Mouse (Mus musculus) erythroblast, adult 5-6 weeks (primary cell): ENCODE data around the gene Ptch1. TPM values are rescaled to one million over a fixed set of nuclear protein-coding genes. Genes with fewer than 3 reads are reported as not detected.

Source experiments
- ATAC-seq: replicated peaks from 2 replicates; pipeline ENCODE4 v1.8.0; 2016; ENCODE audit warnings: moderate number of reproducible peaks, mild to moderate bottlenecking, moderate TSS enrichment, inconsistent platforms; ENCODE audit not compliant: poor library complexity, low FRiP score, severe bottlenecking
- total RNA-seq, 2 experiments: library from RNA; stranded (forward) in 1 of 2; stranded (reverse) in 1 of 2; fragments of 150-400 nt in 1 of 2; fragments of 200-764, 138-1000 nt in 1 of 2; gene quantifications; 2 replicates each; pipeline versions ENCODE4 v1.2.3 to v1.2.4; 2015 to 2017; ENCODE audit warnings: low replicate concordance in 2 of 2

Ptch1 gene
- total RNA-seq, 2 experiments from 2014 or later: 2.5 TPM

DNA sequence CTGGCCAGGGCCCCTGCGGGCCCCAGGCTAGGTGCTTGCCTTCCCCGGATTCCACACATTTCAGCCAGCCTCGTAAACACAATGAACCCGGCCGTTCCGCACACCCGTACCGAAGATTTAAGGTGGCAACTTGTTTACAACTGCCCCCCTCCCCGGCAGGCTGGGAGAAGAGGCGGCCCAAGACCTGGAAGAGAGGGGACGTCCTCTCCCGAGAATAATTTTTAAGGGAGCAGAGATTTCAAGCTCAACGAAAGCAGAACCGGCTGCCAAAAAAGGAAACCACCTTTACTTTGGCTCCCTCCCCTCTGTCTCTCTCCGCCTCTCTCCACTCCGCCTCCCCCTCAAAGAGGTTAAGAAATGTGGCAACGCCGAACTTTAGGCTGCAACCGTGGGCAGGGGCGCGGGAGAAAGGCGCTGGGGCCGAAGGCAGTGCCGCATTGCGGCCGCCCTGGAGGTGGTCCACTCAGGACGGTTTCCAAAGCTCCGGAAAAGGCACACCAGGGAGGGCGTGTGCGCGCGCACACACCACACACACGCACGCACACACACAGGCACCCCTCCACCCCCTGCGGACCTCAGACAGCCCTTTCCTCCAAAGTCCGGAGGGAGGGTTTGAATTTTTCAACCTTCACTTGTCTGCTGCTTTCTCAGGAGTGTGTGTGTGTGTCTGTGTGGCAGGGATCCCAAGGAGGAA is 8.6 kb downstream of the Ptch1 start:
- peak; percentile 29; the same call in 1 of the 2 replicates for ATAC-seq

DNA sequence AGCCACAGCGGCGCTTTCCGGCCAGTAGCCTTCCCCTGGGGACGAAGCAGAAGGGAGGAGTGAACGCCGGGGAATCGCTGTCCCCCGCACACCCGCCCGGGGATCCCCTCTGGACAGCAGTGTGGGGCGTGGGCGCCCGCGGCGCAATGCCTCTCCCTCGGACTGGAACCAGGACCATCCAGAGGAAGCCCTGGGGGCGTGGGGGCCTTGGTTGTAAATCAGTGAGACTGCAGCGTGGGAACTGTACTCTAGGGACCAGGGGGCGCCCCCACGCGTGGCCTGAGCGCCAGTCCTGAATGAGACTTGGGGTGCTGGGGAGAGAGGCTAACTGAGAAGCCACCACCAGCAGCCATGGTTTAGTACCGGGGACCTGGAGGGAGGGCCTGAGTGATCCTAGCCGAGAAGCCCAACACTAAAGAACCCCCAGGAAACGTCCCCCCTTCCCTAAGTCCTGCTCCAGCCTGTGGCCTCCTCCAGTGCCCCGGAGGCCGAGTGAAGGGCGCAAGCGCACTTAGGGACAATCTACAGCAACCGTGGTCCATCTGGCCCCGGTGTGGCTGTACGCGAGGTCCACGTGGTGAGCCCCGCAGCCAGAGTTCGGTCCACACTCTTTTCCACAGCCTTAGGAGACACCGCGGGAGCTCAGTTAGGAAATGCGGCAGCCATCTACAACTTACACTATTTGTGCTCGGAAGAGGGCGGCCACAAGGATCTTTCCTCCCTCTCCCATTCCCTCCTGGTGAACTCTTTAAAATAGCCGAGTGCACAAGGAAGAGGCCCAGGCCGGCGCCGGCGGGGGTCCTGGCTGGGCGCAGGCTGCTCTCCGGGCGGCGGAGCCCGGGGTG is 9.4 kb downstream of the Ptch1 start:
- no peak for ATAC-seq

DNA sequence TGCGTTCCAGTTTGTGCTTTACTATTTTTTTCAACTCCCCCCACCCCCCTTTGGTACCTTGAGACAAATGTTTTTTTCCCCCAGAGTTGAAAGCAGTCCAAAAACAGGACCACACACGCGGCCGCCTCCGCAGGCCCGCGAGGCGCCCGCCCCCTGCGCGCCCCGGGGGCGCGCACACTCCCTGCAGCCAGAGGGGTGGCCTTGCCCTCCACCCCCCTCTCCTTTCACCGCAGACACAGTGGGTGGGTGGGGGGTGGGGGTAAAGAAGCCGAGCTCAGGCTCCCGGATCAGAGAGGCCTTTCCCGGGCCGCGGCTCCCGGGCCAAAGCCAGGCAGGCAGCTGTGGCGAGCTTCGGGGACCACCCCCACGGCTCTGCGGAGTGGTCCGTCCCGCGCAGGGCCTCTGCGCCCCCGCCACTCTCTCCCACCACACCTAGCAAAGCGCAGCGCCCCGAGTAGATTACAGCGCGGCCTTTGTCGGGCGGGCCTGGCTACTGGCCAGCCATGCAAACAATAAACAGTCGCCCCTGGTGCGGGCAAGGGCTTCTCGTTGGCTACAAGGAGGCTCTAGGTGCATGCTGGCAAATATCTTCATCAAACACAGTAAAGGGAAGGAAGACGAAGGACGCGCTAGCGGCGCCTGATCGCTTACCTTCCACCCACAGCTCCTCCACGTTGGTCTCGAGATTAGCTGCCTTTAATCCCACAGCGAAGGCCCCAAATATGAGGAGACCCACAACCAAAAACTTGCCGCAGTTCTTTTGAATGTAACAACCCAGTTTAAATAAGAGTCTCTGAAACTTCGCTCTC is 10.2 kb downstream of the Ptch1 start:
- ATAC-seq: no peak

DNA sequence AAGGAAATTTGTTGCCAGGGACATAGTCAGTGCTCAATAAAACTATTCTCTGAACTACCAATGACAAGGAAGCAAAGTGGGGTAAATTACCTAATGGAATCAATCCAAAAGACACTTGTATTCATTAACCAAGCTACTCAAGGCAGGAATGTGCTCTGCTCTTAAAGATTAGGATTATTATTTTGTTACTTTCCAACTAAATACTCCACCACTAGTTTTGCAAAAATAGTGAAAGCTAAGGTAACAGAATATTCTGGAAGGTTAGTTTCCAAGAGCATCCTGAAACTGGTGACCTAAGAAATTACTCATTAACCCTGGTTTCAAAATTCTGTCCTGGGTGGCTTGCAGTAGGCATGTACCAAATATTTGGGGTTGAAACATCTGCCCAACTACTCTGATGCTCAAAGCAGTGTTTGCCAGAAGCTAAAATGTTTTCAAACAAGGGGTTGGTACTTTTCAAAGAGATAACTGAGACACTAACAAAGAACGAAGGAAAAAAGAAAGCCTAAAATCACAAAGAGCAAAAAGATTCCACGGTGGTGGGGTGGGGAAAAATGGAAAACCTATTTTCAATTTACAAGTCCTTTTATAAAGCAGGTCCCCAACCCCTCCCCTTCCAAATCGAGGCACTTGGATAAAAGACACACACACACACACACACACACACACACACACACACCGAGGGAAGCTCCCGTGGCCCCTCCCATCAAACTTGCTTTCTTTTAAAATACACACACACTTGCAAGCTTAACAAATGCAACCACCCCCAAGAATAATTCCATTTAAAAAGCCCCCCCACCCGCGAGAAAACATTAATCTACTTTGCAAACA is 11.0 kb downstream of the Ptch1 start:
- no peak for ATAC-seq

DNA sequence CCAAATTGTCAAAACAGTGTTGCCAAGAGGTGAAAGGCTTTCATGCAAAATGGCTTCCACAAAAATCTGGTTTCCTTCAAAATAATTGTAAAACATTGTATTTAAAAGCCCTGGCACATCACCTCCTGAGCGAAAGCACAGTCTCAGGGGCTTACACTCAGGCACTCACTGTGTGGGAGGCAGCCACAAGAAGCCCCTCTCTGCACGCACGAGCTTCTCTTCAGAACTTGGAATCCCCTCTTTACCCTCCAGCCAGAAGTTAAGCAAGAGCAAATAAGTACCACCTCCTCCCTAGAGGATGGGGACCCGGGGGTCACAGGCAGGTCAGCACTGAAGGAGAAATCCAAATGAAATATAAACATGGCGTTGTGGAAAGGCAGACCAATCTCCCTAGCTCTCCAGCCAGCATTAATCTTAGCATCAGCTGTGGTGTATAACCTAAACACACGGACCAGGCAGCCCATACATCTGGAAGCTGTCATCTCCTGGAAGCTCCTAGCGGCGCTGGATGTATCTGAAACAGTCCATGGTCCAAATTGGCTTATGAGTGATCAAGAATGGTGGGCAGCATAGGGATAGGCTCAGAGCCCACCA is 15.0 kb downstream of the Ptch1 start:
- no peak for ATAC-seq

DNA sequence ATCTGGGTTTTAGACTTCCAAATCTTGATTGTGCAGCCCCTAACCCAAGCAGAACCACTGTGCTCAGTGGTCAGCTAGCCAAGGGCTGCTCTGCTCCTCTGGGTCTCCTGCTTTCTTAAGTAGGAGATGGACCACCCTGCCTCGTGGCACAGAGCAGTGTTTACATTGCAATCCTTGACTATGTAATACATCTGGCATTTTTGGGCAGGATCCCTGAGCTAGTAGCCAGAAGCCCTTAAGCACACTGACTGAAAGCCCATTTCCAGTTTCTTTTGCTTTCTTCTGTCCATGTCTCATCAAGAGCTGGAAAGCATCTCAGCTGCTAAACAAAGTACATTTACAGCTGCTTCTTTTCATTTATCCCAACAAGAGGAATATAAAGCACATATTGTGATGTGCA is 17.0 kb downstream of the Ptch1 start:
- ATAC-seq: no peak

DNA sequence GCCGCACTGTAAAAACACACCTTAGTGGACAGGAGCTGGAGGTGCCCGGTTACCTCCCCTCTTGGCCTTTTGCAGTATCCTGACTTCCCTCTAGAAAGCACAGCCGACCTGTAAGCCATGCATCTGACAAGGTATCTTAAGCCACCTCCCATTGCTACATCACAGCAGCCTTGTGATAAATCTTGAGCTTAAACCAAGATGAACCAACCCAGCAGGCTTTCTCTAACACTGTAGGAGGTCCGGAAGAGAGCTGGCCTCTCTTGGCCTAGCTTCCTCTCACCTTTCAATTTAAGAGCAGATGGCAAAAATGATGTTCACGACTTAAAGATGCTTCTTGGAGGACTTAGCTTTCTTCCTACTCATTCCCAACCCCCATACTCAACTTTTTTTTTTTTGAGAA is 17.5 kb downstream of the Ptch1 start:
- ATAC-seq: no peak

DNA sequence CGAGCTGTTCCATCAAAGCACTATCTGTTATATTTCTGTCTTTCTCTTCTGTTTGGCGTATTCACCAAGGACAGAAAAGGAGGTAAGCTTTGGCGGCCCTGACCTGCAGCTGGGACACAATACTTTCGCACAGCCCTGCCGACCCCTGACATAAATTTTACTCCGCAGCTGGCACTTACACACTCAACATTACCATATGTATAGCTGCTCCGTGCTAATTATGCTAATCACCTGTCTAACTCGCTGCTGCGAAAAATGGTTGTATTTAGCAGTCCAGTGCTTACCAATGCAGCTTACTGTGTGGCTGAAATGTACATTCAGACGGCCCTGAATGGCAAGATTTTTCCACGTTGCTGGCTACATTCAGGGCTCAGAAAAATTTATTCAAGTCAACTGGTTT is 18.8 kb downstream of the Ptch1 start:
- ATAC-seq: no peak

DNA sequence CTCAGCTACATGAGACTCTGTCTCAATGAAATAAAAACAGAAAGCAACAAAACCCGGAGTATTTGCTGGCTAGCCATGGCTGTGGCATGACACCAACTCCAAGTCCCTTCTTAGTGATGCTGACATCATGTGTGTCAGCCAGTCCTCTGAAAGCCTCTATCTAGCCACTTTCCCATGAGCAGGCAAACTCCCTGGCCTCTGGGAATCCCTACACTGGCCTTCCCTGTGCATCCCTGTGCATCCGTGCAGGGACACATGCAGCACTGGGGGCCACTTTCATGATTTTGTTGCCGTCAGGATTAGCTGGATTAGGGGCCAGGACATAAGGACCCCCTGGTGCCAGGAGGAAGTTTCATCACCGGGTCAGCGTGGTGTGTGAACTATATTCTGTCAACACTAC is 20.0 kb downstream of the Ptch1 start:
- ATAC-seq: no peak

DNA sequence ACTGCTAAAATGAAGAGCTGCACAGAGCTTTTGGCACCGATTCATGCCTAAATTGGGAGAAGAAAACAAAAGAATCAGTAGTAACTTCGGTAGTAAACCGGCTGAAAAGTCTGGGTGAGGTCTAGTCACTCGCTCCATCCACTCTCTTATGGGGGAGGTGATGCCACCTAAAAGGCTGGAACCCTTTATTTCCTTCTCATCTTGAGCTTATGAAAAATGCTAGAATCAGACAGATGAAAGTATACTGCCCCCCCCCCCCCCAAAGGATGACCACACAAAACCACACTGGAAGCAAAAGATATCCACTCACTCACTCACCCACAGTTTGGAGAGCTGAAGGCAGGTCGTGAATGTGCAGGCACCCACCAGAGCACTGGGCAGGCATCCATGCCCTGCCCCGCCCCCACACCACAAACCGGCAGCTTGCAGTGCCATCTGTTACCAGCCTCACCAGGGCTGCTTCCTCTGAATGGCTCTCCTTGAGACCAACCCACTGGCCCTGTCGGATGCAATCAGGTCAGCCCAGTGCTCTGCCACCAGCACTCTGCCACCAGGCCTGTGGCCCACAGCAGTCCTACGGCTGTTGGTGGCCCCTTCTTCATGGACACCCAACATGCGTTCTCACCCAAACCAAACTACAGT is 21.0 kb downstream of the Ptch1 start:
- ATAC-seq: peak; percentile 49; the same call in 1 of the 2 replicates

DNA sequence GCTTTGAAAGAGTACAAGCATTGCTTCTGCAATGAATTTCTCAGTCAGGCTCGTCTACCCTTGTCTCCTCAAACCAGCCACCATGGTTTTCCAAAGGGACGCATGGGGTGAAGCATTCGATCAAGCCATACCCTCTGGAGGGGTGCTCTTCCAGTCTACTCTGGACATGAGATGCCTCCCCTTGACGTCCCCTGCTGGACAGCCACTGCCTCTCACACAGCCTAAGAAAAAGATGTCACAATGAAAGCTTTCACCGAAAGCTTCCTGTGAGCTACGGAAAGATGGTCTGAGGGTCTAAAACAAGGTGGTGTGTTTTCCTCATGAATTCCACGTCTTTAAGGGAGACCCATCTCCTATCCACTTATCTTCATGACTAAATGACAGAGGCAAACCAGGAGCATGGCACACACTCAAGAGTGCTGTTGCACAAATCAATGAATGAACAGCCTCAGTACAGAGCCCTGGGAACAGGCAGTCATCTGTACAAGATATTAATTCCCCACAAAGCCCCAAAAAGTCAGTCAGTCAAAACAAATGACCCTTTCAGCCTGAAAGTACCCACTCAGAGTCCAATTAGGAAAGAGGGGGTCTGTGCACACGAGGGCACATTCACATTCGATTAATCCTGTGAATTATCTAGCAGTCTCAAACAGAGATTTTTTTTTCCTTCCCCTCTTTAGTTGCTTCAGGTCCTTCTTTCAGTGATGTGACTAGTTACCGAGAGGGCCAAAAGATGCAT is 21.7 kb downstream of the Ptch1 start:
- ATAC-seq: no peak

DNA sequence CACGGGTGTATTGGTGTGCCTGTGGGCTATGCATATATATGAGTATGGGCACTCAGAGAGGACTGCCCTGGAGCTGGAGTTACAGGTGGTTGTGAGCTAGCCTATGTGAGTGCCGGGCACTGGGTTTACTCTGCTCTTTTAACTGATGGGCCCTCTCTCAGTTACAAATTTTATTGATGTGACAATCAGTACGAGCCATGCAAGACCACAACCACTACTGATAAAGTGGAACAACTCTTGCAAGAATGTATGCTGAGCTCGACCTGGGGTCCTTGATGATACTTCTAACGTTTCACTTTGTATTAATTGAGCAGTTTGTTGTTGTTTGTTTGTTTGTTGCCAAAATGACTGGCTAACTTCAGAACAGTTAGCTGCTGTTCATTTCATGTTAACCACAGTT is 23.0 kb downstream of the Ptch1 start:
- no peak for ATAC-seq

DNA sequence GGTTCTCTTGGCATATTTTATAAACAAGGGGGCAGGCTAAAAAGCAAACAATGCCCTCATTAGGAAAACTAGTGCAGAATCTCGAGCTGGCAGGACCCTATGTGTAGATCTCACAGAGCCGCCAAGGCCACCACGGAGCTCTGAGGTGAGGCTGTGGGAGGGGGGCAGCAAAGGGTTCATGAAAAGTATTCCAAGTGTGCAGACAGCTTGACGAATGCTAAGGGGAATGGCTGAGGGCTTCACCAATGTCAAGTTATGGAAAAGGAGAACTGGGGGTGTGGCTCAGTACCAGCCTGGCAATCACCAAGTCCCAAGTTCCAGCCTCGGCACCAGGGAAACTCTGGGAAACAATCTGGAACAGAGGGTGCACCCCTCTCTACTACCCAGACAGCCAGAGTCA is 24.2 kb downstream of the Ptch1 start:
- ATAC-seq: no peak

DNA sequence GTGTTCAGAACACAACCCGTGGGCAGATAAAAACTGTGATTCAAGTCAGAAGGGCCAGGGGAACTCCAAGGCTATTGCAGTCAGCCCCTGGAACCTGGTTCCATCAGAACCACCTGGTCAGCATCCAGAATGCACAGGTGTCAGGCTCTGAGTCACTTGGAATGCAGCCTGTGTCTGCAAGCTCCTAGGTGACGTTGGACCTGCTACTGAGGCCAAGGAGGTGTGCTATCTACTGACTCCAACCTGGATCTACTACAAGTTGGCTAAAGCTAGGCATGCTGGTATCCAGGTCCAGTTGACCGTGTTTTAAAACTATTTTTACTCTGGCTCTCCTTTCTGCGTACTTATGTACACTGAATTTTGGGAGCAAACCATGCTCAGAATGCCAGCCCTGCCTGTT is 24.8 kb downstream of the Ptch1 start:
- no peak for ATAC-seq

DNA sequence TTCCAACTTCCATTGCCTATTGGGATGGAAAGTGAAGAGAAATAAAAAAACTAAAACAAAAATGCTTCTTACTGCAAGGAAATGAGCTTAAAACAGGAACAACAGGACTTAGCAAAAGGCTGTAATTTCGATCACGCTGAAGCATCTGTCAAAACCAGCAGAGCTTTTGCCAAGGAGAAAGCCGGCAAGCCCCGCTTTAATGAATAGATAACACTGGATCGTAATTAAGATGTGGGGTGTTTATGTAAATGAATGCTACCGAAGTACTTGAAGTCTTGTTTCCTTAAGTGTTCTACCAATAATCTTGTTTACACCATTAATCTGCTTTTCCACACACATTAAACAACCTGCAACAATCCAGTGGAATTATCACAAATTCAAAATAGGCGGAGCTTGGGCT is 28.1 kb downstream of the Ptch1 start:
- ATAC-seq: no peak

DNA sequence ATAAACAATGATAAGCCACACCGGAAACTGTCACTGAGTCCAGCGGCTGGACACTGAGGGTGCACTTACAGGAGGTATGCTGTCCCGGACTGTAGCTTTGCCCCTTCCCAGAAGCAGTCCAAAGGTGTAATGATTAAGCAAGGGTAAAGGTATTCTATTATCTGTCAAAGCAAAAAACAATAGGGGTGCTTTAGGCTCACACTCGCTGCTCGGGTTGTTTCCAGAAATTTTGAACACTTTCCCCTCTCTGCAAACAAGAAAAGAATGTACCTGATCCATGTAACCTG is 28.5 kb downstream of the Ptch1 start:
- no peak for ATAC-seq

DNA sequence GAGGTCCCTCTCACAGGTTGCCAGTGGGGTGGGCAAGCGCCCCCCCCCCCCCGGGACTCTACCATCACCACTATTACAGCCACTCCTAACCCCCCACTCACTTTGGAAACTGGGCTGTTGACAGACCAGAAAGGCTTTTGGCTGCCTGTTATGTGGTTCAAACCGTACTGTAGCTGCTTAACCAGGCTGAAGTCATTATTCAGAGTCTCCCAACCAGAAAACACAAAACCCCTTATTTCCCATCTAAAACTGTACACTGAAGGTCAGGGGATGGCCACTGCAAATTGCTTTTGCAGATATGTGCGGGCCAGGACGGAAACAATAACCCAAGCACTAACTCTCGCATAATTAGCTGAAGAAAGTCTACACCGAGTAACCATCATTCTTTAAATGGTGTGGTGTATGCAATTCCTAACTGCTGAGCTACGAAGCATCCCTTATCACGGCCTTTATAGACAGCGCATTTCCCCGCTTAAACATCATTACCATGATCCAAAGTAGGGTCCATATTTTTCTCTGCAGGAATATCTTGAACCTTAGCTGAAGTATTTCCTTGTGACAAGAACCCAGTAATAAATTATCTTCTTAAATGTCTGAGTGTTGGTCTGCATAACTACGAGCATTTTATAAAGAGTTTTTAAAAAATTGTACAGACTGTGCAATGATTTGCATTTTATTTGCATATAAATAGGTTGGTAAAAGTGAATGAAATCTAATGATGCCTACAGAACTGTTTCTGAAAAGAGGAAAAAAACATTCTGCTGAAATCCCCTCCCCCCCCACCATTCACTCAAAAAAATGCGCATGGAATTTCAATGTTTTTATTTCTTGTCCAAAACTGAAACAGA is 29.1 kb downstream of the Ptch1 start:
- no peak for ATAC-seq

DNA sequence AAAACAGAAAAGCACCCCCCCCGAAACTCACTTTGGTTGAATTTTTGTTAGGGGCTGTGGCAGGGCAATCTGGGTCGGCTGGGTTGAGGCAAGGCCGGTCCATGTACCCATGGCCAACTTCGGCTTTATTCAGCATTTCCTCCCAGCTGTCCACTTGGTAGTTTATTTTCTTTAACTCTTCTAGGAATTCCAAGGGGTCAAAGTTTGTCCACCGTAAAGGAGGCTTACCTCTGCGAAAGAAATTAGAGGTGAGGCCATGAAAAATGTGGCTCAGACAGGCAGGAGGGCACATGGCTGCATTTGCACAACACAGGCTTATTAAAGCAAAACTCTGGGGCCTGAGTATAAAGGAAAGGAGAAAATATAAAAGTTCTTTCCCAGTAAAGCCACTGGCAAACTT is 29.9 kb downstream of the Ptch1 start:
- ATAC-seq: no peak
